Mouse (Mus musculus) embryo, embryonic 11.5 days (tissue): ENCODE measurements at regions not wholly inside any gene's neighbourhood (a gene's known extent, or its start where the extent isn't known, plus 50 kb on each side); places are given as distances from the start of the nearest gene placed in this dataset.
"Not testable (repeated sequence)": the region's sequence is repeated elsewhere in the genome, so short reads cannot be mapped to it uniquely, and the experiment has no call there.

Experiments
- DNase-seq: peaks from one replicate; pipeline ENCODE4 v3.0.0-alpha.2; 2012; ENCODE audit warnings: low read depth, low spot score

DNA sequence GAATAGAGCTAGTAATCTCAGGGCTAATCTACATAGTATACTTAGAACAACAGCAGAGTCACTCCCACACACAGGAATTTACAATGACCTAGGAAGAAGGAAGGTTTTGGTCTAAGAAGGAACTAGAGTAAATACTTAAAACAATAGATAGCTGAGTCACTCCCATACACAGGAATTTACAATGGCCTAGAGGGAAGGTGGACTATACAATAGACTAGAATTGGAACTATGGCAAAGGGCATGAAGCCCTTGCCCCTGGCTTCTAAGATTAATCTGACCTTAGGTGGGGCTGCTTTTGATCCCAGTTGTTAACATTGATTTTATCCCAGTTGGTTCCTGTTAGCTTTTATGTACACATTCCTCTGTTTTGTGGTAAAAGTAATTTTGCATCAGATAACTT, 427.8 kb upstream of the Clint1 start:
- DNase-seq: not testable (repeated sequence)

DNA sequence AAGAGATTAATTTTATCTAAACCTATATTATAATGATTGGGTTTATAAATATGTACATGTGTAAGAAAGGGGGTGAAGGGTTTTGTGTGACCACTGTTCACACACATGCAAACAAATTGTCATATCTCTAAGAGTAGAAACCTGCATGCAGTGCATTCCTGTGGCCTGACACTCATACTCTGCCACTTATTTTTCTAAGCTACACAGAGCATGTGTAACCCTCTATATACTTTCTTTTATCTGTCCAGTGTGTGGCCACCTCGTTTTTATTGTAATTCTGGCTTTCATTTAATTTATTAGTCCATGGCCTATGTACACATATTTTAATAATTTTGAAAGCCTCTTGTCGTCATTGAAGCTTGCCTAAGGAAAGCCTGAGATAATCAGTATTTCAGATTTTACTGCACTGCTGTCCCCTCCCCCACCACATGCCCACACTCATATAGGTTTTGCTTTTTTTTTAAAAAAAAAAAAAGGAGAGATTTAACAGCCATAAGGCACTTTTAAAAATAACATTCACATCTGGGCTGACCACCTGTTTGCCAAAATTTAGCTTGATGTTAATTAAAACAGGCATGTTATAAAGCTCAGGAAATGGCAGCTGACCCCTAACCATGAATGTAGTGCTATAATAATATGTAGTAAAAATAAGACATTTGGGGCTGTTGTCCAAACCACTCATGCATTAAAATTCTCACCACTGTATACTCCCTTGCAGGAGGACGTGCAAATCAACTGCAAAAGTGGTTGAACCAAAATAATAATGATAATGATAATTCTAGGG, 410.7 kb upstream of the Clint1 start:
- DNase-seq: no peak

DNA sequence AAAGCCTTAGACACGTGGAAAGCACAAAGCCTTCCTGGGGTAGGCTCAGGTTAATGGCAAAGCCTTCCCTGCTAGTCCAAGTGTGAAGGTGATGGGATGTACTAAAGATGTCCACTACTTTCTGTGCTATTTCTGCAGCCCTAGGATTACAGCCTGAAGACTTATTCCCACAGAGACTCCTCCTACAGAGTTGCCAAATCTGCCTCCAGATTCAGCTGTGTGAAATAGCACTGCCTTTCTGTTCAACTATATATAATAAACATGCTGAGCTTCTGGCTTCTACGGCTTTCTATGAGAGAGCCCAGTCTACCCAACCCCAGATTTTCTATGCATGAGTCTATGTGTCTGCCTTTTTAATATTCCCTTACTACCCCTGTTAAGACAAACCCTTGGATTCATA, 405.3 kb upstream of the Clint1 start:
- no peak for DNase-seq

DNA sequence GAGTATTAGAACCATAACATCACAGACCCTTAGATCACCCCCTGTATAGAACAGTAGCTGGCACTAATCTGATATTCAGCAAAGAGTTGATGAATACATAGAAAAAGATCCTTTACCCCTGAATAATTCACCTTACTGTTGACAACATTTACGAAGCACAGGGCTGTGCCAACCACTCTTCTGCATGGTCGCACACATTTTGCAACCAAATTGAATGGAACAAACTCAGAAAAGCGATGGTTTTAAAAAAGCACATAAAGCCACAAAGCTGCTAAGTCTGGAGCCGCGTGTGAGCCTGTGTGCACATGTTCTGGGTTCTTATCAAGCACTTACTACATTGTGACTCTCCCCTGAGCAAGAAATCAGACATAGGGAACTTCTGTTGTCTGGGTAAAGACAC, 397.6 kb upstream of the Clint1 start:
- DNase-seq: no peak

DNA sequence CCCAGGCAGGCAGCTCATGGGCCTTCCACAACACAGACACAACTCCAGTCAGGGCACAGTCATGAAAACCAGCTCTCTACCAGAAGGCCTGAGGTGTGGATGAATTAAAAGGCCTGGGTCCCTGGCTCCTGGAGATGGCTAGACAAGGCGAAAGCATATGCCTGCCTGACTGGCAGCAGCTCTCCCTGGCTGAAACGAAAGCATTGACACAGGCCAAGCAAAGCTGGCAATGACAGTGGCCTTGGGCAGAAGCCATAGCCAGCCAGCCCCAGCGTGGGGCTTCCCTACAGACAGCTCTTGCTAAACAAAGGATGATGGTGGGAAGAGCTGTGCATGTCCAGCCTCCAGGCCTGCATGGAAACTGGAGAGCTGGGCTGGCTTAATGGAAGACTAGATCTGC, 396.9 kb upstream of the Clint1 start:
- DNase-seq: no peak

DNA sequence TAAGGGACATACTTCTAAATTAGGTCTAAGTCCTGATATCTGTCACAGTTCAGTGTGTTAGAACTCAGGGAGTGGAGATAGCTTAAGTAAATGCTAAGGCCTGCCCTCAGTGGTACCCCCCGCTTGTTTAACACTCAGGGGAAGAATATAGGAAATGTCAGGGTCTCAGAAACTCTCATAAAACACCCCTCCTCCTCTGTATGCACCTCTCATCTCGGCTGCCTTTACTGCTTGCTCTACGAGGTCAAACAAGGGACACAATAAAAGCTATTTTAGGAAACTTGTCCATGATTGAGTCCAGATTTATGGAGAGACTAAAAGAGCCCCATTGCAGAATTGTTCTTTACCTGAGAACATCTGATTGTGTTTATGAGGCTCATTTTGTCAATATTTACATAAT, 395.1 kb upstream of the Clint1 start:
- DNase-seq: no peak

DNA sequence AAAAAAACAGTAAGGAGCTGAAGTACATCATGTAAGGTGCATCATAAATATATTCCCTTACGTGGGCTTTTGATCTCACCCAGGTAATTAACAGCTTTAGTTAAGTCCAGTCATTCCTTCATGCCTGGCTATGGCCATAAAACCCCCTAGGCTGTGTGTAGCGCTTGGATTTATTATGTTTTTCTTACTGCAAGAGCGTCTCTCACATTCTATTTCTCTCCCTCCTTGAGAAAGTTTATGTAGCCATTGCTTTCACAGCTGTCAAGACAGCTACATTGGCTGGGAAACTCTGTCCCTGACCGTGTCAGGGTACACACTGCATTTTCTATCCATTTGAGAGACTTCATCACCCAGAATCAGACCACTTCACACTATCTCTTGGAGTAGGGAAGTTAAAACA, 394.3 kb upstream of the Clint1 start:
- DNase-seq: no peak

DNA sequence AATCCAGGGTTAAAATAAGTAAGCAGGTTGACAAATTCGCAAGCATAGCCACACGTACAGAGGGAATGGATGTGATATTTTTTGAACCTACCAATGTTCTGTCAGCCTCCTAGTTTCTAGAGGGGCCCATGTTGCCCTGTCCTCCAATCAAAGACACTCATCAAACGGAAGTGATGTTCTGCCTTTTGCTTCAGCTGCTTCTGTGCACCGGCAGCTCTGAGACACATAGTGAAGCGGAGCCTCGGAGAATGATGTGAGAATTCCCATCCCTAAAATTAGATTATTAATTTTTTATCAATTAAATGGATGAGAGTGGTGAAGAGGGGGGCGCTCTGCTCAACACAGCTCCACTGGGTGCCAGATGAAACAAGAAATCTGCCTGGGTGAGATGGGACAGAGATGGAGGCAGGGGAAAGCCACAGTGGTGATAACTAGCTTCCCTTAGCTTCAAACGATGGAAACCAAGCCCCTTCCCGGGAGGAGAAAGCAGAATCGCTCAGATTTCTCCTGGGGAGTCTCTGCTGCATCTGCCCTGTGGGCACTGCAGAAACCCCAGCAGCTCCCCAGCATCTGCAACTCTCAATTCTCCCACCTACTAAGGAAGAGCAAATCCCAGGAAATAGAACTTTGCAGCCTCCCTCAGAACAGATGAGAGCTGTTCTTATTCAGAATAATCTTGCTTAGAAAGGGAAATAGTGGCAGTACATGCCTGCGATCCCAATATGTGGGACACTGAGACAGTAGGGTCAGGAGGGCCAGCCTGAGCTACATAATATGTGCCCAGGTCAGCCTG, 391.7 kb upstream of the Clint1 start:
- DNase-seq: no peak

DNA sequence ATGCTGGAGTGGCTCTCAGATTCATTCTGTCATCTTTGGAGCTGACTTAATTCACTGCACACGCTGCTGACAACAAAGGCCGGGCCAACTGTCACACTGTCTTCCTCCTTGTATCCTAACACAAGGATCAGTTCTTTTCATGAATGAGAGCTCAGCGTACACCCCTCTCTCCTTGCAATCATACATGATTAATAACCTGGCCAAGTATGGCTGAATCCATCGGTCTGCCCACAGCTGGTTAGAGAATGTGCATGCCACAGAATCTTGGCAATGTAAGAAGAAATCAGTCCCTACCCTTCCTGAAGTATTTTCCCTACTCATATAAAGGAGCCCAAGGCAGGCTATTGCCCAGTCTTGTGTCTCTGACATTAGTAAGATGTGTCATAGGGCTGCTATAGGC, 387.4 kb upstream of the Clint1 start:
- no peak for DNase-seq

DNA sequence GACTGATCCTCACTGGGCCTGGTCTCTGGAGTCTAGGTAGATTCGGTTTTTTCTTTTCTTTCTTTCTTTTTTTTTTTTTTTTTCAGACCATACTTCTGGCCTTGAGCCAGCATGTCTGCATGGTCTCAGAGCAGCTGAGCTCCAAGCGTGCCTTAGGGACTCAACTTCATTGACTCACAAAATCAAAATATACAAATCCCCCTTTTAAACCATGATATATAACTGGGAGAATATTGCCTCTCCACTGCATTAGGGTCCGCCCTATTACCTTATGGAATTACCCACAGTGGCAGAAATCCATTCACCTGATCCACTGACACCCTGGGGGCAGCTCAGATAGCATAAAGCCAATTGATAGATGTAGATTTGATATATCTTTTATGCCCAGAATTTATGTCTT, 385.5 kb upstream of the Clint1 start:
- DNase-seq: no peak

DNA sequence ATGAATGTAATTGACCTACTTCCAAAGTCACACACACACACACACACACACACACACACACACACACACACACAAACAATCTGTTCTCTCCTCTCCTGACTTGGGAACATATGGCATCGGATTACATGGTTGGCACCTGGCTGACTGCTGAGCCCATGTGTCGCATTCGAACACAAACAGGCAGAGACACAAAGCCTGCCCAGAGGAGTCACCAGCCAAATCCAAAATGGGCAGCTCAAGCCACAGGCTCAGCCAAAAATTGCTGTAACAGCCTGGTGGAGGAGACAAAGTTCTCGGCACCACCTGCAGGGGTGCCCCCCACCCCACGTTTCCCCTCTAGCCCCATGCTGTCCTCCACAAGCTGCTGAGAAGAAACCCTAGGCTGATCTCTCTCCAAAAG, 379.7 kb upstream of the Clint1 start:
- DNase-seq: no peak

DNA sequence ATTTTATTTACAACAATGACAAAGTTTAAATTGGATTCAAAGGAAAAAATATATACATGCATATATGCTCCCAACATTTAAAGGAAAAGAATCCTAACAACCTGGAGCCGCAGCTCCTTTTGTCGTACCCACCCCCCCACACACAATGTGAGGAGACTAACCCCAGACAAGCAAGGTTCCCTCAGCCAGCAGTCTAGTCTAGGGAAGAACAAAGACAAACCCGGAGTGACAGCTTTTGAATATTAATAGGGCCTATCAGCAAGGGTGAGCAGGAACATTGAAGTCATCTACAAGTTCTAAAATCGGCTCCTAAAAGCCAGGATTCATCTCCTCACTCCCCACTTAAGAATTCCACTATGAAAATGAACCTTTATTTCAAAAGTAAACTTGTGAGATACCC, 374.9 kb upstream of the Clint1 start:
- no peak for DNase-seq

DNA sequence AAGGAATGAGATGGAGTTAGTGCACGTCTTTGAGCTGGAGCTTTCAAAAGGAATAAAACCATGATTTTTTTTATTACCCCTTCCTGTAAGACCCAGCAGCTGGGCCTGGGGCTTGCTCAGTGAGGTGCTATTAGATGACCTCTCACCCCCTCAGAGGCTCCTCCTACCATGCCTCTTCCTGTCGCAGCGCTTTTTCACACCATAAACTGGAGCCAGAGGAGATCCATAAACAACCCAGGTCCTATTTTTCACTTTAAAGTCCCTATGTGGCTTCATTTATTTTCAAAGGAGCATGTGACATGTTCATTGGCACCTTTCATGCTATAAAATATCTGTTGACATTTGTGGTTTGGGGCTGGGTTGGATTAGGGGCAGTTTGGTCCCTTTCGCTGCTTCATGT, 365.9 kb upstream of the Clint1 start:
- no peak for DNase-seq

DNA sequence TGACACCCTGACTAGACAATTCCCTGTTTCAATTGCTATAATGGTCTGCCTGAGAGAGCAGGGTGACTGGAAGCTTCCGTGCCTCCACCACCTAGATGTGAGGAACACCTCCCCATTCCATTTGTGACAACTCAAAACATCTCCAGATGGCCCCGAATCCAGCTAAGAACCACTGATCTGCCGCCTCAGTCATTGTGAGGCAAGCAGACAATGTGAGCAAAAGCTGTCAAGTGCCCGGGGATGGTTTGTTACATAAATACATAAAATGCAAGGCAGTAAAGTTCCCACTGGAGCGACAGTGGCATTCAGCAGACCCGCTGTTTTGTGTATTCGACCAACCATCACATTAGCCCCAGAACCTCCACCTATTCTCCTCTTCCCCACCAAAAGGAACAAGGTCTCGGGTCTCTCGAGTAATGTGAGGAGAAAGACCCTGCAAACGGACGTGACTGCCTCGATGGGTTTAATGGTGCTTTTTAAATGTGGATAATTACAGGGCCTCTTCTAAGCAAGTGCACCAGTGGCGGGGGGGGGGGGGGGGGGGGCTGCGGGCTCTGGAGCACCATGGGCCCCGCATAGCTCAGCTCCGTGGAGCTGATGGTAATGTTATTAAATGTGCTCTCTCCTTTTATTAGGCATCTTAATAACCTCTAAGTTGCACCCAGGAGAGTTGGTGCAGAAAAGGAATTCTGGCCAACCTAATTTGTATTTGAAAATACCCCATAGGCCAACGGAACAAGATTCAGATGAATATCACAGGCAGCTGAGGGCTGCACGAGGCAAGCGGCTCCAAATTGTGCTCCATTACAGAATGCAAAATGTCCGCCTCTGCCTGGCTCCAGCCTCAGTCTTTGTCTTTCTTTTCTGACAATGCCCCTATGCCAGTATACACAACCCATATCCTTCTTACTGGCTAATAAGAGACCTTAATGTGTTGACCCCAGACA, 360.6 kb upstream of the Clint1 start:
- no peak for DNase-seq

DNA sequence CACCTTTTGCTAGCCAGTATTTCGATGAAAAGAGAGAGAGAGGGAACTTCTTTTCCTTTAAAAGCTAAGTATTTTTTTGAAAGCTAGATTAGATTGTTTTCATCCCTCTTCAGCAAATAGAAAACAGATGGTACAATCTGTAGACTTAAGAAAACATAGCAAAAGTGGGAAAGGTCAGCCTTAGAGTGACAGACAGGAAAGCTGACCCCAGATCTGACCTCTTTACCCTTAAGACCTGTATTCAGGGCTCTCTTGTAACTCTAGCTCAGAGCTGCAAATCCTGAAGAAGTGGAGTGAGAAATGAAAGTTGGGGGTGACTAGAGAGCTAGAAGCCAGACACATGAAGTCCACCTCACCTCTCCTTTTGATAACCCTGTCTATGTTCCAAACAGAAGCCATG, 356.6 kb upstream of the Clint1 start:
- no peak for DNase-seq

DNA sequence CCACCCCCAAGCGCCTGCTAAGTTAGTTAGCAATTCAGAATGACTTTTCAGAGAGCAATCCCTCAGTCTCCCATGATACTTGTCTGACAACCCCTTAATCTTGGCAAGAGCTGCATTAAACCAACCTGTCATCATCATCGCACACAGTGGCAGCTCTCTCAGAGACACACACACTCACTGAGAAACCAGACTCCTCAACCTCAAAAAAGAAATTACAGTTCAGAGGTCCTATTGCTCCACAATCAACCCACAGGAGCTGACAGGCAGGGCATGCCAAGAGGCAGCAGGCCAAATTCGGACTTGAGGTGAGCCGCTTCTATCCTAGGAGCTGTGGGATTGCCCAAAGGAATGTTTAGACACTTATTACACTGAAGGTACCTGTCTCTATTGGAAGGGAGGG, 343.3 kb upstream of the Clint1 start:
- DNase-seq: no peak

DNA sequence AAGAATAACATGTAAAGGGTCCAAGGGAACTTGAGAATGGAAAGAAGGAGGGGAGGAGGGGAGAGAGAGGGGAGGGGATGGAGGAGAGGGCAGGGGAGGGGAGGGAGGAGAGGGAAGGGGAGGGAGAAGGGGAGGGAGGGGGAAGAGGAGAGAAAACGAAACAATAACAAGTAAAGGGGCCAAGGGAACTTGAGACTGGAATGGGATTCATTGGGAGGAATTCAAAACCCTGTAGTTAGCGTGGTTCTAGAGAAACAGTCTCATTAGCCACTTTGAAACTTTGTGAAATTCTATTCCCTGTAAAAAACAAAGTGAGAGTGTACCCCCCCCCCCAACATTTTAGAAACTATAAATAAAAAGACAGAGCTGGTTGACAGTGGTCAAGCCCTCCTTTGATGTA, 342.6 kb upstream of the Clint1 start:
- no peak for DNase-seq

DNA sequence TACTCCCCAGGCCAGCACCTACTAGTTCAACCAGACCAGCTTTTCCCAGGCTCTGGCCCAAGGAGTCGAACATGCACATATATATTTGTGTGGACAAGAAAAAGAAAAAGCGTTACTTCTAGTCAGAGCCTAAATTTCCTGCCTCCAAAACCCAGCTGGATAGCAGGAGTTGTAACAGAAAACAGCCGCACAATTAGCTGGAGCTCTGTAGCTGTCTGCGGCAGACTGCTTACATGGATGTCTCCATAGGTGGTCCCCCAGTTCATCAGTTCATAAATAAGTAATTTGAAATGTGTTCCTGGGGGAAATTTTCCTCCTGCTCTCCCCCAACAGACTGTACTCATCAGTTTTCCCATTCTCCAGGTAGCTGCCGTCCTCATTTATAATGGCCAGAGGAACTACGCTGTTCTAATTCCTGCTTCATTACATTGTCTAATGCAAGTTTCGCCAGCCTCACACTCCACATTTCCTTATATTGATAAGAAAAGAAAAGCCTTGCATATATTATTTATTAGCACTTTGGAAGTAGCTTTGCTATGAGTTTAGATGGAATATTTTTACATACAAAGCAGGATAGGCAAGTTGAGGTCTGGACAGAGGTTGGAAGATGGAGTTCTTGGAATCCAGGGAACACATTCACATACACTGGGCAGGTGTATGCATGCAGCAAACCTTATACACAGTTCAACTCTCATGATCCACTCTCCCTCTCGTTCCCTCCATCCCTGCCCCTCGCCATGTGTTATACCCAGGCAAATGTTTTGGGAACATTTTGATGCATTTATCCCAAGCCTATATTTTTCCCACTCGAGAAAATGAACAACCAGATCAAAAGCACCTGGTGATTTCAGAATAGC, 337.2 kb upstream of the Clint1 start:
- DNase-seq: no peak

DNA sequence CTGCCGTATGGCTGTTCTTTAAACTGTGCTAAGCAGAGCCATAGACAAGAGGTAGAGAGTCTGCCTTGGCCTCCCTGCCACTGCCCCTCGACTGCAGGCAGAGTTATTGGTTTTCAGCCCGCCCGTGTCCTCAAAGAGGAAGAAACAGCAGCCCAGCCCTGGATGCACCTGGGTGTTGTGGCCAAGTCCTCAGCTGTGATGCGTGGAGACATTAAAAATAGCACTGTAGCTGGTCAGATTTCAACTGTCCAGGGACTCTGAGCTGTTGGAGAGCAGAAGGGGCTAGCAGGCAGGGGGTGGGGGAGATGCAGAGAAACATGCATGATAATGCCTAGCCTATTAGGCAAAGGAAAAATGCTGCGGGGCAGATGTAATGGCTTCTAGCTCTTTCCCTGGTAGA, 327.1 kb upstream of the Clint1 start:
- no peak for DNase-seq

DNA sequence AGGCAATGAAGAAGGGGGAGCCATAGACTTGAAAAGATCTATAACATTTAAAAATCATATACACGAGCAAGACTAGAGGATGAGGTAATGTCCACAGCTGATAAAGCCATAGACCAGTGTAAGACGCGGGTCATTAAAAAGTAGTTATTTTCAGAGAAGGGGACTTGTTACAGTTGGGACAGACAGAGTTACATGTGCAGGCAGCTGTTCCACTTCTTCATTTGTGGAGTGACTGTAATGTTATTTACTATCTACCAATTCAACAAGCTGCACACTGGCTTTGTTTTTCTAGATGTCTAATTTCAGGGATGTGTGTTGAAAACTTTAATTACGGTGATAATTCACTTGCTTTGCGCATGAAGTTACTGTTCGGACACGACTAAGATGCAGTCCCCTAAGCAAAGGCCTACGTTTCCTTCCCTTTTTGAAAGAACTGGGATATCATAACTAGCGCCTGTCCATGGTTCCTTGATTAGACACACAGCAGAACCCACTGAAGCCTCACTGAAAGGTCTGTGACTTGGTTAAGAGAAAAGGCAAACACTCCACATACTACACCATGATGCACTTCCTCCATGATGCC, 320.7 kb upstream of the Clint1 start:
- no peak for DNase-seq
